Mouse (Mus musculus) liver, embryonic 14.5 days (tissue): ENCODE measurements around the gene Vamp2.

Experiments used
- CTCF ChIP-seq: IDR thresholded peaks from 2 replicates; pipeline ENCODE4 v1.5.1; 2016; ENCODE audit warnings: antibody characterized with exemption, low read depth, control low read depth
- EP300 ChIP-seq: IDR thresholded peaks from 2 replicates; pipeline ENCODE4 v1.6.1; 2016; ENCODE audit warnings: antibody characterized with exemption, low read depth

GRCm38 (mm10) chr11:69098039-69098761, 9.9 kb downstream of the Vamp2 start:
- TF ChIP-seq CTCF = no peak
- no peak for TF ChIP-seq EP300
